In the genomic region with DNA sequence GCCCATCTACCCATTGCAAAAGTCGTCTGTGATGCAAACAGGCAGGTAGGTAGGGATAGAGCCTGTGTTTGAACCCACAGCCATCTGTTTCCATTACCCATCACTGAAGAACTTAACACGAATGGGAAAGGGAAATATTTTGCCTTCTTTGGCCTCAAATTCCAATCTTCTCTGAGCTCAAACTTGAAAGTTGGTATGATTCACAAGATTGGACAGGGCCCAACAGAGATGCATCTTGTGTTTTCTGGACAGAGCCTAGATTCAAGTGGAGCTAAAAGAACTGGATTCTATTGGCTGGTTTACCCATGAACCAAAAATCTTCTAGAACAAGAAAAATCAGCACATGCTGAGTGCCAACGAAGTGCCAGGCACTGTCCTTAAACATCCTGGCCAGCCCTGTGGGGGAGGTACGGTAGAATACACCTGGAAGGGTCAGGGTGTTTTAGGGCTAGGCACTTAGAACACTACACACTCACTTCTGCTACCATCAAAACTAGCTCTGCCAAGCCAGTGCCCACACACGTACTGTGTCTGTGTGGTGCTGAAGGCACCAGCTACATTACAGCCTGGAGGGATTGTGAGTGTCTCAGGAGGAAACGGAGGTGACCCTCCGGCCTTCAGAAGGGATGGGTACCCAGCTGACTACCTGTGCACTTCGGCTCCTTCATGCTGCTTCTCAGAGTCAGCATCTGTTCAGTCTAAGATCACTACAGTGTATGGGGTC, we compare ENCODE assay signal across 16 mouse cellular contexts.
DNase-seq lines count a peak whose midpoint lies in the region; TF ChIP-seq lines count a peak whose summit lies in the region.
"Had no signal": no experiment of that assay in that cellular context is flagged by ENCODE, and none has a peak within 500 bp of the region (broad histone marks: within the 10 kb centered on the region; RNA-seq: fewer than 3 reads in every experiment).

No protein-coding gene starts in this region.

- H3K27ac ChIP-seq in gastrocnemius, adult 2 months: peak overlapping the region; percentile 84
- H3K27ac ChIP-seq in embryonic fibroblast, embryonic 13.5 days (ENCODE audit: insufficient read depth, low read length): peak overlapping the region; percentile 90
- H3K27ac ChIP-seq: midbrain, embryonic 12.5 days; neural tube, embryonic 12.5 days; stomach, embryonic 15.5 days had no signal

- peaks cover 13% of the 10 kb centered on the region for H3K4me1 ChIP-seq in embryonic fibroblast, embryonic 13.5 days (ENCODE audit: control insufficient read depth, insufficient read depth, low read length)

- intact Hi-C loops in gastrocnemius, adult 2 months (cut with DNase I): no loop called here

- no peak for DNase-seq in gastrocnemius, adult 2 months
- no peak for DNase-seq in gastrocnemius, postnatal 10 days
- peak; percentile 36 for DNase-seq in lung, postnatal 10 days
- no peak for DNase-seq in lung, adult 18-20 months
- DNase-seq in Muller cell, postnatal 12 days (ENCODE audit: inconsistent ontology term): peak; percentile 70
- no peak for DNase-seq in layer of hippocampus, postnatal 10 days (ENCODE audit: low spot score in 2 of 2)
- no peak for DNase-seq in thymus, postnatal 10 days (ENCODE audit: low spot score in 2 of 2)
- DNase-seq: cerebellum, adult 11 months; cerebellum, postnatal 10 days; kidney, postnatal 10 days; liver had no signal

- TF ChIP-seq CTCF in gastrocnemius, adult 2 months (IDR thresholded peaks at IDR 0.05): no peak
- no peak for TF ChIP-seq CTCF in embryonic fibroblast, embryonic 13.5 days (IDR thresholded peaks at IDR 0.05; ENCODE audit: borderline replicate concordance, insufficient read depth, low read length)

- TF ChIP-seq POLR2A in embryonic fibroblast, embryonic 13.5 days (IDR thresholded peaks at IDR 0.05; ENCODE audit: low read depth, low read length): 0 out of 2 replicates have a peak, but pooled peaks have one; percentile 16

- H3K4me3 ChIP-seq in gastrocnemius, adult 2 months: no peak overlapping the region
- H3K4me3 ChIP-seq in embryonic fibroblast, embryonic 13.5 days (ENCODE audit: insufficient read depth, low read length): no peak overlapping the region
- H3K4me3 ChIP-seq: layer of hippocampus, adult 2 months; neural tube, embryonic 12.5 days; stomach, embryonic 15.5 days had no signal

Comparison
In these comparisons a context has a peak if more than half of its experiments do, and no peak if none do; other contexts are left out.
1. DNase-seq: peak in lung, postnatal 10 days (single experiment) and Muller cell, postnatal 12 days (single experiment); none in gastrocnemius, adult 2 months (single experiment), gastrocnemius, postnatal 10 days (single experiment), lung, adult 18-20 months (0 of 2), layer of hippocampus, postnatal 10 days (0 of 2) and thymus, postnatal 10 days (0 of 2).